Mouse (Mus musculus): ENCODE data around the gene Rab3il1. TPM values are rescaled to one million over a fixed set of nuclear protein-coding genes. Genes with fewer than 3 reads are reported as not detected.
A peak's percentile ranks its signal among the peaks of the same experiment; 100 is the strongest.

The Rab3il1 gene
- polyA plus RNA-seq, 1 experiment from 2014 or later: 20.7 TPM

DNA sequence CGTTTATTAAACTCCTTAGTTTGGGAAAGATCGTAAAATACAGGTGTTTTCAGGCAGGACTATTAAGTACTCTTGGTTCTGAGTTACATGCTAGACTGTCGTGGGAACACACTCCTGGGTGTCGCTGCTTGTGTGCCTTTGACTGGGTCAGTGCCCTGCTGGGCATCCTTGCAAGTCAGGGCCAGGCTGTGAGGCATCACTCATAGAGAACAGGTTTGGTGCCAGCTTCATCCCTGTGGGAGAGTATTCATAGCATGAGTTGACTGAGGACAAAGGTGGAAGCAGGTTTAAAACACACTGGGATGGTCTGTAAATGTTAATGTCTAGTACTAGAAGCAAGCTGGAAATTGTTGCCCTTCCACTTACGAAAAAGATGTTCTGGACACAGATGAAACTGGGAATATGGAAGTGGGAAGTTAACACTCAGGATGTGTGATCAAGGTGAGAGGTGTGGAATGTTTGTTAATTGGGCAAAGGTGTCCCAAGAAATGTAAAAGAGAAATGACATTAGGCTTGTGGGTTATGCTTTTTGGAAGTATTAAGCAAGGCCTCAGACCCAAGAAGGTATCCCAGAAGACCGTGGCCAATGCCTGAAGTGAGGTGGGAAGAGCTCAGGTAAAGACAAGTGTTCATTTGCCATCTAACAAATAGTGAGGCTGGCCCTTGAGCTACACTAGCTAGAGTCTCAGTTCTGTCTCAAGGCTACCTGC, 16.1 kb upstream of the Rab3il1 start:
- Histone ChIP-seq H3K27me3 (no peaks in the 10 kb centered on the region), H3K9me3 (no peaks in the 10 kb centered on the region), H3K4me1 (replicated peaks) (peaks cover 20% of the 10 kb centered on the region), H3K4me3 (no peak overlapping the region), H3K9ac (no peak overlapping the region), H3K36me3 (peaks cover 15% of the 10 kb centered on the region), H3K27ac (replicated peaks) (no peak overlapping the region), H3K4me2 (no peak overlapping the region)
- no peak for ATAC-seq (ENCODE audit: low FRiP score, low read depth)
- 93% methylated on average over 6 of the region's 6 CpGs for WGBS

DNA sequence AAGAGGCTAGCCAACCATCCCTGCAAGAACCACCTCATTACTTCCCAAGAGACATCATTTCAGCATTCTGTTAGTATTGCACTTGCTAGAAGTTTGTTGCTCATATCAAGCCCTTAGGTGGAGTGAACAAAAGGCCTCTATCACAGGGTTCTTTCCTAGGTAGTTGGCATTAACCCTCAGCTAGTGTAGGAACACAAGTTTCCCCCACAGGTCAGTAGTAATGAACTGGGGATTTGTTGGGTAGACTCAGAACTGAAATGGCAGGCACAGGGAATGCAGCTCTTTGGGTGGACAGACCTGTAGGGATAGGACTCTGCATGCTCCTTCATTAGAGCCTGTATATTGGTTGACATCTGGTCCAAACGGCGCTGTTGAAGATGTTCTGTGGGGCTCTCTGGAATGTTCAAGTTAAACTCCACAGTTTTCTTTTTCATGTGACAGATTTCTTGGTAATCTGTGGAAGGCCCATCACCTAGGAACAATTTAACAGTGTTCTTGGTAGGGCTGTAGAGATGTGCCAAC, 15.5 kb upstream of the Rab3il1 start:
- H3K4me2 ChIP-seq: no peak overlapping the region
- H3K9me3 ChIP-seq: no peaks in the 10 kb centered on the region
- no peak for ATAC-seq (ENCODE audit: low FRiP score, low read depth)
- no peaks in the 10 kb centered on the region for H3K27me3 ChIP-seq
- 89% methylated on average over 2 of the region's 2 CpGs for WGBS
- H3K9ac ChIP-seq: no peak overlapping the region
- no peak overlapping the region for H3K27ac ChIP-seq (replicated peaks)
- no peak overlapping the region for H3K4me3 ChIP-seq
- peaks cover 20% of the 10 kb centered on the region for H3K4me1 ChIP-seq (replicated peaks)
- H3K36me3 ChIP-seq: peaks cover 15% of the 10 kb centered on the region

DNA sequence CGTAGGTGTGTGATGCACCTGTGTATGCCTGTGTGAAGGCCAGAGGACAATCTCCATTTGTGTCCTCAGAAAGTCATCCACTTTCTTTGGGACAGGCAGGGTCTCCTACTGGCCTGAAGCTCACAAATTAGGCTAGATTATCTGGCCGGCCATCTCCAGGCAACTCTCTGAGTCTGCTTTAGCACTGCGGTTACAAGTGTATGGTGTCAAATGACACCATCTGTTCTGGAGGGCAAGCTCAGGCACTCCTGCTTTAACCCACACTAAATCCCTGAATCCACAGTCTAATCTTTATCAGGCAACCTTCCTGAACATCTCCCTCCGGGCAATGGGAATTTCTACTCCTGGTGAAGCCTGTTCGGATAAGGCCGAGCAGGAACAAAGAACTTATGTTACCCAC, 14.3 kb upstream of the Rab3il1 start:
- Histone ChIP-seq H3K4me1 (replicated peaks) (peaks cover 12% of the 10 kb centered on the region), H3K36me3 (peaks cover 15% of the 10 kb centered on the region), H3K4me3 (no peak overlapping the region), H3K27me3 (no peaks in the 10 kb centered on the region), H3K9me3 (no peaks in the 10 kb centered on the region), H3K27ac (replicated peaks) (no peak overlapping the region), H3K4me2 (no peak overlapping the region), H3K9ac (no peak overlapping the region)
- 74% methylated on average over 6 of the region's 6 CpGs for WGBS
- ATAC-seq (ENCODE audit: low FRiP score, low read depth): no peak

DNA sequence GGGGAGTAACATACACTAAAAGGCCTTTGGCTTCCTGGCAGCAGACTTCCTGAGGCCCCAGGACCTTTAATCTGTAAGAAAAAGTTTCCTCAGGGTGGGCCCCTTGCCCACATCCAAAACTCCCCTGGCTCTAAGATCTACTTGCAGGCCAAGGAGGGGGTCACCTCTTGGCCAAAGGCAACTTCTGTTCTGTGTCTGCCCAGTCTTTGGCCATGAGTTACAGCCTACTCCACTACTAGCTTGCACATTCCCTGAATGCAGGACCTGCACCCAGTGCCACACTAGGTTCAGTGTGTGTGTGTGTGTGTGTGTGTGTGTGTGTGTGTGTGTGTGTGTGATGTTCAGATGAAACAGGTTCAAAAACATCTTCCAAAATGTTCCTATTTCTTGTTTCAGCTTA, 13.9 kb upstream of the Rab3il1 start:
- H3K9ac ChIP-seq: no peak overlapping the region
- H3K27me3 ChIP-seq: no peaks in the 10 kb centered on the region
- peaks cover 15% of the 10 kb centered on the region for H3K36me3 ChIP-seq
- no peak overlapping the region for H3K27ac ChIP-seq (replicated peaks)
- ATAC-seq (ENCODE audit: low FRiP score, low read depth): no peak
- H3K4me2 ChIP-seq: no peak overlapping the region
- H3K4me1 ChIP-seq (replicated peaks): peaks cover 14% of the 10 kb centered on the region
- H3K9me3 ChIP-seq: no peaks in the 10 kb centered on the region
- H3K4me3 ChIP-seq: no peak overlapping the region

DNA sequence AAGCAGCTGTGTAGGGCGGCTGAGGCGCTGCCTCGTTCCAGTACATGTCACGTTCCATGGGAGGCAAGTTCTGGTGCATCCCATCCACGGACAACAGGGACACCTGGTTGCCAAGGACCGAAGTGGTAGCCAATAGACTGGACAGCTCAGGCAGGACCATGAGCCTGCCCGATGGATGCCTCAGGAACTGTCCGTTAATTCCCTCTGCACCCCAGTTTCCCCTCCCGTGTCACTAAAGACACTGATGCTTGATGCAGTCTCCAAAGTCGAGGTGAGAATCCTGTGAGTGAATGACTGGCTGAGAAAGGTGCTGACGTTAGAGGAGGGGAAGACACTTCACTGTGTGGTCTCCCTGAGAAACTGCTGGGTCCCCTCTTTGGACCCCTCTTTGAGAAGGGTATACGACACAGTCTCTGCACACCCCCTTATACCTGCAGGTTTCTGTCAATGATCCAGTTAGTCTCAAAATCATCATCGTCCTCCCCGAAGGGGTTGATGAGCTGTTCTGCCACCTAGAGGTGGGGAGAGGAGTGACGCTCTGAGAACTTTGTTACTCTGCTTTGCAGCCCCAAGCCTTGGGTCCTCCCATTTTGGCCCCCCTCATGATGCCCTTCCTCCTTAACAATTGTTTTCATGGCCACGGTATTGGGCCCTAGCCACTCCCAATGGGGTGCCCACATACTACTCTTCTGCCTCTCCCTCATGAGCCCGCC, 12.1 kb upstream of the Rab3il1 start:
- Histone ChIP-seq H3K4me3 (no peak overlapping the region), H3K27ac (replicated peaks) (no peak overlapping the region), H3K9ac (no peak overlapping the region), H3K9me3 (no peaks in the 10 kb centered on the region), H3K4me1 (replicated peaks) (peaks cover 10% of the 10 kb centered on the region), H3K27me3 (no peaks in the 10 kb centered on the region), H3K4me2 (no peak overlapping the region), H3K36me3 (peaks cover 15% of the 10 kb centered on the region)
- 69% methylated on average over 17 of the region's 17 CpGs for WGBS
- ATAC-seq (ENCODE audit: low FRiP score, low read depth): no peak

DNA sequence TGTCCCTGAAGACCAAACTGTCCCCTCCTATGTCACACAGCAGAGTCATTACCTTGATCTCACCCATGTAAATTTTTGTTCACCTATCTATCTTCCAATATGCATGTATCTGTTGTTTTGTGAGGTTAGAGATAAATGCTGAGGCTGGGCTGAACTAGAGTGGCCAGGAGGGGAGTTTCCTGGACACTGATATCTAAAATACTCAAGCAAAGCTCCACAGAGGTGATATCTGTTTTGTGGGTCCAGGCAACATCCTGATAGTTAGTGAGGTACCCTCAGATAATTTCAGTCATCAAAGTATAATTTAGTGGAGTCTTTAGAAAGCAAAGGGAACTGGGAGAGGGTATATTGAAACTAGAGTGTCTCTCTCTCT, 11.6 kb upstream of the Rab3il1 start:
- H3K4me1 ChIP-seq (replicated peaks): peaks cover 8% of the 10 kb centered on the region
- H3K9me3 ChIP-seq: no peaks in the 10 kb centered on the region
- no peaks in the 10 kb centered on the region for H3K27me3 ChIP-seq
- H3K4me3 ChIP-seq: no peak overlapping the region
- H3K4me2 ChIP-seq: no peak overlapping the region
- H3K9ac ChIP-seq: no peak overlapping the region
- no peak overlapping the region for H3K27ac ChIP-seq (replicated peaks)
- H3K36me3 ChIP-seq: peaks cover 12% of the 10 kb centered on the region
- no peak for ATAC-seq (ENCODE audit: low FRiP score, low read depth)

DNA sequence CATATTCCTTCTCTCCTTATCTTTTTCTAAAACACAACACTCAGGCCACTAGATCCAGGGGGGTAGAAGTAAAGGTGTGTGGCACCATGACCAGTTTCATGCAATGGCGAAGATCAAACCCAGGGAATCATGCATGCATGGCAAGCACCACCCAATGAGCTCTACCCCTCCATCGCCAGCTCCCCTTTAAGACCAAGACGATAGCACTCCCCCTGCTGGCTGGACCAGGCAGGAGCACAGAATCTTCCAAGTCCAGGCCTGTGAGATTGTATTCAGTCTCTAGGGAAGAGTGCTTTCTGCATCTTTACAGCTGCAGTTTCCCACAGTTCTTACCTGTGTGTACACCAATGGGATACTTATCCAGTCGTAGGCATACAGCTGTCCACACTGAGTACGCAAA, 10.2 kb upstream of the Rab3il1 start:
- WGBS: 25% methylated on average over 5 of the region's 5 CpGs
- H3K9ac ChIP-seq: no peak overlapping the region
- H3K4me2 ChIP-seq: no peak overlapping the region
- H3K4me3 ChIP-seq: no peak overlapping the region
- no peaks in the 10 kb centered on the region for H3K9me3 ChIP-seq
- ATAC-seq (ENCODE audit: low FRiP score, low read depth): no peak
- peaks cover 8% of the 10 kb centered on the region for H3K4me1 ChIP-seq (replicated peaks)
- no peak overlapping the region for H3K27ac ChIP-seq (replicated peaks)
- H3K27me3 ChIP-seq: no peaks in the 10 kb centered on the region
- no peaks in the 10 kb centered on the region for H3K36me3 ChIP-seq

DNA sequence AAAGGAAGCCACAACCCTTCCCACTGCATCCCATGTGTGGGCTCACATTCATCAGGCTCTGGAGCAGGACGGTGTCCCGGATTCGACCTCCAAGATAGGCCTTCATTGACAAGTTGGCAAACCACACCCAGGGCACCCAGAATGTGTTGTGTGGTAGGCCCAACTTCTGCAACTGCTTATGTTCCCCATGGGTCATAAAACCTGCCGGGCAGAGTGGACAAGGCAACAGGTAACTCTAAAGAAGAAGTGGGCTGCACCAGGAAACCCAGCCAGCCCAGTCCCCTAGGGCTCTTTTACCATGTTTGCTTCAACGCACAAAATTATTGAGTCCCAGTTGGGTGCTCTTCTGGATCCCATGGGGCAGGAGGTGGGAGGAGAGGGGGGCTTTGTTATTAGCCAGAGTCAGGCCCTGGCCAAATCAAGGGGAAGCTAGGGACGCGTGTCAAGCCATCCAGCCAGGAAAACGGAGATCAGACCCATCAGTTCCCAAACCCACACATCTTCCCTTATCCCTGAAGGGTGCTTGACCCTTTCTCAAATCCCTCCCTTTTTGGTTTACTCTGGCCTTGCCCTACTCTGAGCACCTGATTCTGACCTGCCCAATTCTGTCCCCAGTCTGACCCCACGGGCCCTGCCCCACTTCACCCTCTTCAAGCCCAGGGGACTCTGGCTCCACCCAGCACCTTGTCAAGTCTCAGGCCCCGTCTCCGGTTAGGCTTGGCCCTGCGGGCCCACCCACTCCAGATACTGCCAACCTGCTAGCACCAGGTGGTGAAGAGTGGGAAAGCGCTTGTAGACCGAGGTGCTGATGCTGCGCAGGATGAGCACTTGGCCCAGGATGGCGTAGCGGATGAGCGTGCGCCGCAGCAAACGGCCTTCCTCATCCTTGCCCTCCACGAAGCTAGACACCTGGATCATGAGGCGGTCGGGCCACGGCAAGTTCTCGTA, 9.2 kb upstream of the Rab3il1 start:
- 0 out of 2 replicates have a peak overlapping the region, but pooled peaks have one; percentile 24 for H3K9ac ChIP-seq
- 50% methylated on average over 26 of the region's 26 CpGs for WGBS
- H3K9me3 ChIP-seq: no peaks in the 10 kb centered on the region
- H3K4me2 ChIP-seq: peak overlapping the region; percentile 57
- H3K27ac ChIP-seq (replicated peaks): peak overlapping the region; percentile 26; the same call in 1 of the 2 replicates
- H3K4me1 ChIP-seq (replicated peaks): peaks cover 8% of the 10 kb centered on the region
- H3K27me3 ChIP-seq: no peaks in the 10 kb centered on the region
- H3K36me3 ChIP-seq: no peaks in the 10 kb centered on the region
- ATAC-seq (ENCODE audit: low FRiP score, low read depth): peak; percentile 72
- peak overlapping the region; percentile 31 for H3K4me3 ChIP-seq

DNA sequence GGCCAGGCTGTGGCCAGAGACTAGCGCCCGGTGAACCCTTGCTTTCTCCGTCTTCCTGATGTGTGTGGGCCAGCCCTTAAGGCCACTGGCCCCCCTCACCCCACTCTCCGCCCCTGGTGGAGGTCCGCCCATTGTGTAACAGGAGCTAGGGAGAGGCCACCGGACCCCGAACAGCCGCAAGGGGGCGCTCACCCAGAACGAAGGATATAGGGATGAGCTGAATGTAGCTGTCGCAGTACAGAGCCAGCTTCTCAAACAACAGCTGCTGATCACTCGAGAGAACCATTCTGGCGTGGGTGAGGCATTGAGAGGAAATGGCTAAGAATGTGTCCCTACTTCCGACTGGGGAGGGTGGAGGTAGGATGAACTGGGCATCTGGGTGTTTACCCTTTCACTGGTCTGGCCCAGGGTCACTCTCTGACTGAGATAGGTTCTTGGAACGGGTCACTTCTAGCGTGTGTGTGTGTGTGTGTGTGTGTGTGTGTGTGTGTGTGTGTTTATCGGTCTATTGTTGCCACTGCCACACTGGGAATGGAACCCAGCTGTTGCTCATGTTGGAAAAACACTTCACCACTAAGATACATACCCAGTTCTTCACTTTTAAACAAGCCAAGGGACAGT, 8.3 kb upstream of the Rab3il1 start:
- H3K4me3 ChIP-seq: peak overlapping the region; percentile 31
- H3K4me1 ChIP-seq (replicated peaks): peaks cover 8% of the 10 kb centered on the region
- H3K4me2 ChIP-seq: peak overlapping the region; percentile 57
- WGBS: 8% methylated on average over 17 of the region's 17 CpGs
- peak; percentile 90 for ATAC-seq (ENCODE audit: low FRiP score, low read depth)
- peak overlapping the region; percentile 26; the same call in 1 of the 2 replicates for H3K27ac ChIP-seq (replicated peaks)
- no peaks in the 10 kb centered on the region for H3K36me3 ChIP-seq
- no peaks in the 10 kb centered on the region for H3K9me3 ChIP-seq
- H3K27me3 ChIP-seq: no peaks in the 10 kb centered on the region
- H3K9ac ChIP-seq: peak overlapping the region; percentile 24; the same call in 1 of the 2 replicates

DNA sequence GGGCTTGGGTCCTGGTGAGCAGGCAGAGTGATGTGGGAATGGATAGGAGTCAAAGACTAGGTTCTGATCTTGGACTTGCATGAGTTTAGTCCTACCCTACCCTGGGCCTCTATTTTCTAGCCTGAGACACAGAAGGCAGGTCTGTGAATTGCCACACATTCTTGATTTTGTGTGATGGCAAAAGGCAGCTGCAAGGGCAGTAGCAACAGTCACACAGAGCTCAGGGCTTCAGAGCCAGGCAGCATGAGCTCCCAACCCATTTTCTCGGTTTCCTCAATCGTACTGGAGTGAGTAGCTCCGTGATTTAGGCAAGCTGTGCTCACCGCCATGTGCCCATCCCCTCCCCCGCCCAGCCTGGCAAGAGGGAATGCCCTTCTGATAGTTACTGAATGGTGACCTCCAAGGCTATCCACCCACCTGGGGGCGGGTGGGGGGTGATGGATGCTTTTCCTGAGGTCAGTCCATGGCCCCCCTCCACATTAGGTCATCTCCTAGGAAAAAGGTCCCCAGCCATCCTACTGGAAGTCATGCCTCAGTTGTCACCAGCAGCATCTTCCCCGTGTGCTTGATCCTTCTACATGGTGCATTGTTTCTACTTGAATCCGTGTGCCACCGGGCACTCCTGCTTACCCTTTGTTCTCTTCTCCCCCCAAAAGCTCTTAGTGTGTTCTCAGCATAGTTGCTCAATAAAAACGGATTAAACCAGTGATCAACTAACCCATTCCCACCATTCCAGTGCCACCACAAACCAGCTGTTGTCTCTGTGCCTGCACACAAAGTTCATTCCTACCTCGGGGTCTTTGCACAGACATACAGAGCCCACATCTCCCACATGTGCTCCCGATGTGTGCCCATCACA, 4.0 kb upstream of the Rab3il1 start:
- Histone ChIP-seq H3K9me3 (no peaks in the 10 kb centered on the region), H3K27ac (replicated peaks) (no peak overlapping the region), H3K9ac (no peak overlapping the region), H3K27me3 (no peaks in the 10 kb centered on the region), H3K36me3 (no peaks in the 10 kb centered on the region), H3K4me3 (no peak overlapping the region), H3K4me1 (replicated peaks) (peaks cover 8% of the 10 kb centered on the region), H3K4me2 (no peak overlapping the region)
- ATAC-seq (ENCODE audit: low FRiP score, low read depth): no peak
- 75% methylated on average over 12 of the region's 12 CpGs for WGBS

DNA sequence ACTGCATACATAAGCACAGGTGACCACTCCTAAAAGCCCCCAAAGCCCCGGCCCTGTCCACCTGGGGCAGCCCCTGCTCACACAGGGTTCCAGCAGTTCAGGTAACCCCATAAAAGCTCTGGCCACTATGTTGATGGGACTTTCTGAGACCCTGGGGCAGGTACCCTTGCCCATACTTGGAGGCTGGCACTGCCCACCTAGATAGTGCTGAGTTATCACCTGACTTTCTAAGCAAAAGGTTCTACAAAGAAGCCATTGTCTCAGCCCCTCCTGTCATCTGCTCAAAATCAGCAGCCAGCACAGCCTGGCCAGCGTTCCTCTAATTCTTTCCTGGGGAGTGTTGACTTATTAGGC, 3.4 kb upstream of the Rab3il1 start:
- H3K4me1 ChIP-seq (replicated peaks): peaks cover 2% of the 10 kb centered on the region
- H3K9me3 ChIP-seq: no peaks in the 10 kb centered on the region
- no peak overlapping the region for H3K9ac ChIP-seq
- H3K4me3 ChIP-seq: no peak overlapping the region
- no peaks in the 10 kb centered on the region for H3K27me3 ChIP-seq
- no peaks in the 10 kb centered on the region for H3K36me3 ChIP-seq
- 83% methylated on average over 2 of the region's 2 CpGs for WGBS
- H3K27ac ChIP-seq (replicated peaks): no peak overlapping the region
- no peak overlapping the region for H3K4me2 ChIP-seq
- no peak for ATAC-seq (ENCODE audit: low FRiP score, low read depth)
